Mouse (Mus musculus) intestine, embryonic 16.5 days (tissue): Measurements from ENCODE around the gene Nolc1. TPM values are rescaled to one million over a fixed set of nuclear protein-coding genes. Genes with fewer than 3 reads are reported as not detected.

Source experiments
- ATAC-seq: fragments of 200-750 bp; cut with Nextera tagmentation; 2 replicates; pipeline ENCODE4 v1.8.0; 2017; ENCODE audit warnings: moderate TSS enrichment, moderate library complexity
- H3K27ac ChIP-seq: fragments of 300-500 bp; sonication (generic); 2 replicates; pipeline ENCODE4 v1.5.1; 2014; ENCODE audit warnings: mild to moderate bottlenecking, low read length
- H3K27me3 ChIP-seq: fragments of 300-500 bp; sonication (generic); replicated peaks from 2 replicates; pipeline ENCODE4 v1.6.1; 2014; ENCODE audit warnings: low read length, control low read depth, mixed read lengths; ENCODE audit not compliant: control insufficient read depth, insufficient read depth
- H3K36me3 ChIP-seq: fragments of 300-500 bp; sonication (generic); 2 replicates; pipeline ENCODE4 v1.6.1; 2014; ENCODE audit warnings: low read length, control low read depth; ENCODE audit not compliant: control insufficient read depth, insufficient read depth
- H3K4me1 ChIP-seq: fragments of 300-500 bp; sonication (generic); 2 replicates; pipeline ENCODE4 v1.6.1; 2014; ENCODE audit warnings: low read length, control low read depth, mixed read lengths; ENCODE audit not compliant: control insufficient read depth, insufficient read depth
- H3K4me2 ChIP-seq: fragments of 300-500 bp; sonication (generic); 2 replicates; pipeline ENCODE4 v1.6.1; 2014; ENCODE audit warnings: low read depth, low read length, control low read depth
- H3K4me3 ChIP-seq: fragments of 300-500 bp; sonication (generic); 2 replicates; pipeline ENCODE4 v1.5.1; 2014; ENCODE audit warnings: mild to moderate bottlenecking, low read length
- H3K9ac ChIP-seq: fragments of 300-500 bp; sonication (generic); 2 replicates; pipeline ENCODE4 v1.6.1; 2014; ENCODE audit warnings: low read depth, low read length
- H3K9me3 ChIP-seq: fragments of 300-500 bp; sonication (generic); 2 replicates; pipeline ENCODE4 v1.6.1; 2016; ENCODE audit warnings: low read length, control low read depth; ENCODE audit not compliant: control insufficient read depth
- WGBS: fragments of 180-500 bp; shearing (Covaris S2); extraction: QIAGEN DNeasy Blood & Tissue Kit; methylation state at CpG from one replicate; pipeline ENCODE4 v1.1.7; 2014; 5-methylcytosine and 5-hydroxymethylcytosine counted together
- polyA plus RNA-seq: library from polyadenylated mRNA; unstranded; fragments of >200 nt; fragmentation: Nextera tagmentation; extraction: Ambion mirVana; gene quantifications from 2 replicates; pipeline ENCODE4 v1.2.1, GENCODE M21; 2015

The Nolc1 gene
- polyA plus RNA-seq, 1 experiment from 2014 or later, result 88.8 TPM

DNA sequence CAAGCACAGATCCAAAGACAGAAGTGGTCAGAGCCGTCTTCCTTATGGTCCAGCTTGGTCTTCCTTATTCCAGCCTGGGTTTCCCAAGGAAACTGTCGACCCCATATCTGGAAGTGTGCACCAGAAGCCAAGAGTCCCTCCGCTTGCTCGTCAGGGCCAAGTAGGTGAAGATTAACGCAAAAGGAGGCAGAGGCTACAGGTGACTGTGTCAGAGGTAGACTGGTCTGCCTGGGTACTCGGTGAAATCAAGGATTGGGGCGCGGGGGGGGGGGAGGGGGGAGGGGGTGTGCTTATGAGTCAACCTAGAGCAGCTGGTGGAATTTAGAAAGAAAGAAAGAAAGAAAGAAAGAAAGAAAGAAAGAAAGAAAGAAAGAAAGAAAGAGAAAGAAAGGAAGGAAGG, 55.6 kb downstream of the Nolc1 start:
- WGBS, result 6% methylated on average over 8 of the region's 8 CpGs
- Histone ChIP-seq H3K9me3 (no peaks in the 10 kb centered on the region), H3K36me3 (no peaks in the 10 kb centered on the region), H3K27ac (no peak overlapping the region), H3K27me3 (peaks cover 40% of the 10 kb centered on the region), H3K4me3 (peak overlapping the region; percentile 35), H3K4me1 (peaks cover 12% of the 10 kb centered on the region), H3K9ac (no peak overlapping the region), H3K4me2 (peak overlapping the region; percentile 54)
- ATAC-seq, result no peak

GRCm38 (mm10) chr19:46131694-46132525, 56.2 kb downstream of the Nolc1 start, which contains the start of gene Elovl3:
Gene Elovl3, plus strand, starts transcription at chr19:46131897.
- ATAC-seq, result peak; percentile 54
- no peaks in the 10 kb centered on the region for H3K36me3 ChIP-seq
- WGBS, result 3% methylated on average over 31 of the region's 31 CpGs
- H3K9me3 ChIP-seq, result no peaks in the 10 kb centered on the region
- peak within 1 kb of the TSS; percentile 35 for H3K4me3 ChIP-seq
- H3K4me1 ChIP-seq, result peaks cover 18% of the 10 kb centered on the region
- peaks cover 46% of the 10 kb centered on the region for H3K27me3 ChIP-seq
- peak within 1 kb of the TSS; percentile 54 for H3K4me2 ChIP-seq
- H3K9ac ChIP-seq, result no peak within 1 kb of the TSS
- H3K27ac ChIP-seq, result no peak within 1 kb of the TSS

DNA sequence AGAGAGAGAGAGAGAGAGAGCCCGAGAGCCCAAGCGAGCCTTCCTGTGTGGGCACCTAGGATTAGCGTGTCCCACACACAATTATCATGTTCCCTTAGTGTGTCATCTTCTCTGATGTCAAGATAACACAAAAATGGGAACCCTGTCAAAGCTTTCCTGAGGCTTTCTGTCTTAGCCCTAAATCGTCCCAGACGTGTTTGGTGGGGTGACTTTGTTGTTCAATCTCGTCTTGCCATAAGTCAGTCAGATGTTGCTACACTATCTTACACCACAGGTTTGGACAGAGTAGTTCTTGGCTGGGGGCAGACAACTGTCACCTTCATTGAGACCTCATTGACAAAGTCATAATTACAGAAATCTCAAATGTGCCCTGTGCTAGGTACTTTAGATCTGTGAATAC, 56.9 kb downstream of the Nolc1 start:
- peaks cover 49% of the 10 kb centered on the region for H3K27me3 ChIP-seq
- no peak overlapping the region for H3K9ac ChIP-seq
- no peak for ATAC-seq
- no peak overlapping the region for H3K27ac ChIP-seq
- no peak overlapping the region for H3K4me3 ChIP-seq
- WGBS, result 49% methylated on average over 6 of the region's 6 CpGs
- no peaks in the 10 kb centered on the region for H3K9me3 ChIP-seq
- H3K4me1 ChIP-seq, result peaks cover 21% of the 10 kb centered on the region
- no peaks in the 10 kb centered on the region for H3K36me3 ChIP-seq
- H3K4me2 ChIP-seq, result no peak overlapping the region

Other genes with a start within 250 kb of the Nolc1 start
- gene Armh3, start 77.4 kb upstream of the Nolc1 start, polyA plus RNA-seq, result 17.2 and 17.3 TPM in 2 replicates
- gene Hps6, start 72.4 kb upstream of the Nolc1 start, polyA plus RNA-seq, result 8.8 and 9.4 TPM in 2 replicates
- gene Pprc1, start 31.0 kb upstream of the Nolc1 start, polyA plus RNA-seq, result 23.4 and 27.5 TPM in 2 replicates
- gene Ldb1, start 30.6 kb upstream of the Nolc1 start, polyA plus RNA-seq, result 23.3 and 26.3 TPM in 2 replicates
- gene Elovl3, start 56.0 kb downstream of the Nolc1 start, polyA plus RNA-seq, result not detected in 2 replicates
- gene Pitx3, start 72.5 kb downstream of the Nolc1 start, polyA plus RNA-seq, result not detected in 2 replicates
- 33.6 and 36.6 TPM in 2 replicates for gene Gbf1, start 76.6 kb downstream of the Nolc1 start, polyA plus RNA-seq
- gene Nfkb2, start 228.5 kb downstream of the Nolc1 start, polyA plus RNA-seq, result 9.1 and 9.8 TPM in 2 replicates